Mouse (Mus musculus) activated CD4-positive, CD25-positive, alpha-beta regulatory T cell (primary cell): ENCODE data around the gene Tmem211. TPM values are rescaled to one million over a fixed set of nuclear protein-coding genes. Genes with fewer than 3 reads are reported as not detected.

ENCODE experiments used
- polyA plus RNA-seq, 2 experiments: library from polyadenylated mRNA; unstranded; fragments of 100-300 nt; shearing (Covaris generic); gene quantifications; one replicate each; pipeline ENCODE4 v1.2.1; 2017

Gene Tmem211
- not detected for polyA plus RNA-seq

DNA sequence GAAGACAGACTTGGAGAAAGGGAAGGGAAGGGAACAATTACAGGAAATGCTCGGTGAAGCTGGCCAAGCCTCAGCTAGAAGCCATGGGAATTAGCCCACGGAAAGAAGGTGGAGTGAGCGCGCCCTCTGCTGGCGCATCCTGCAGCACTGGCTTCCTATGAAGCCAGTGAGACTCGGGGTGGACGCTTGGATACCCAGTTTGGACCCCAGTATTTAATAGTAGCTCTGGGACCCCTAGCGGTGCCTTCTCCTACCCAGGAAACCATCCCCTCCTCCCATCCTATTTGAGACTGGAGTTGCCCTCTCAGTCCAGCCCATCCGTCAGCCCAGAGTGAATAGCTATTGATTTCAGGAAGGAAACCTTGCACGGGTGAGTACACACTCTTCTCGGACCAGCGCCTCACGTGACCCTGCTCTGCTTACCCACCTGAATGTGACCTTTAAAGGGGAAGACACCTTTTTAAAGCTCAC lies at the start of gene Tmem211:
TSS of gene Tmem211 (plus strand) at position 278 of the 471 bp plus-strand sequence.

DNA sequence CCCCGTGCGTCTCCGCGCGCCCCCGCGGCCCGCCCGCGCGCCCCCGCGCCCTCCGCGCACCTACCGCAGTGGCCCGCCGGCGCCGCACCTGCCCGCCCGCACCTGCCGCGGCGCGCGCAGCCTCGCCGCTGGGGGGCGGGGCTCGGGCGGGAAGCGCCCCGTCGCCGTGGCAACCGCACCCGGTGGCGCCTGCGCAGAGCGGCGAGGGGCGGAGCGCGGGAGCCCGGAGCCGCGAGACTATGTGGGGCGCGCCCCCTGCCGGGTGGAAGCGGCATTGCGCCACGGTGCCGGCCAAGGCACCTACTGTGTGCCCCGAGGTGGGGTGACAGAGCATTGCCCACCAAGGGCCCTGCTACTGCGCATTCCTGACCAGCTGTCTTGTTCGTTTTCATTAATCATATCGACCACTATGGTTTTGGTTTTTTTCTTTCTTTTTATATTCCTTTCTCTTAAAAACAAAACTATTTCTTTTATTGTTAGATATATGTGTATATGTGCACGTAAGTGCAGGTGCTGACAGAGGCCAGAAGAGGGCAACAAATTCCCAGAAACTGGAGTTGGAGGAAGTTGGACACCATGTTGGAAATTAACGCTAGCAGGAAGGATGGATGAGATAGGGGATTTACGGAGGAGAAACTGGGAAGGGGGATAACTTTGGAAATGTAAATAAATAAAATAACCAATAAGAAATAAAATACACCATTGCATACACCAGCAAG lies 5.4 kb upstream of the Tmem211 start, which contains the start of gene 2900026A02Rik:
TSS of gene 2900026A02Rik (minus strand) at position 90 of the 719 bp plus-strand sequence.

Other genes starting within 250 kb of the Tmem211 start
- under 1 TPM; 0.48 to 0.68 TPM for gene Grk3, start 211.1 kb upstream of the Tmem211 start, polyA plus RNA-seq
- under 1 TPM in 1 of 2 experiments, not detected in 1; 0.36 TPM for gene Crybb2, start 156.8 kb upstream of the Tmem211 start, polyA plus RNA-seq
- gene Crybb3, start 145.3 kb upstream of the Tmem211 start, polyA plus RNA-seq = under 1 TPM; 0.23 to 0.29 TPM
- 1 to 10 TPM; 1.8 to 3.9 TPM for gene 2900026A02Rik, start 5.7 kb upstream of the Tmem211 start, polyA plus RNA-seq
- under 1 TPM in 1 of 2 experiments, not detected in 1; 0.21 TPM for gene Sgsm1, start 83.9 kb downstream of the Tmem211 start, polyA plus RNA-seq
- gene Aym1, start 130.4 kb downstream of the Tmem211 start, polyA plus RNA-seq = not detected